Mouse (Mus musculus) E14TG2a.4 (cell line): ENCODE measurements around the gene Pcdh17.

Experiments used
- CTCF ChIP-seq: conservative IDR thresholded peaks from 2 replicates; pipeline ENCODE4 v1.5.1; 2014; ENCODE audit warnings: low read length
- NANOG ChIP-seq: IDR thresholded peaks from 2 replicates; pipeline ENCODE4 v1.6.1; 2014; ENCODE audit warnings: borderline replicate concordance, low read length, mixed read lengths

DNA sequence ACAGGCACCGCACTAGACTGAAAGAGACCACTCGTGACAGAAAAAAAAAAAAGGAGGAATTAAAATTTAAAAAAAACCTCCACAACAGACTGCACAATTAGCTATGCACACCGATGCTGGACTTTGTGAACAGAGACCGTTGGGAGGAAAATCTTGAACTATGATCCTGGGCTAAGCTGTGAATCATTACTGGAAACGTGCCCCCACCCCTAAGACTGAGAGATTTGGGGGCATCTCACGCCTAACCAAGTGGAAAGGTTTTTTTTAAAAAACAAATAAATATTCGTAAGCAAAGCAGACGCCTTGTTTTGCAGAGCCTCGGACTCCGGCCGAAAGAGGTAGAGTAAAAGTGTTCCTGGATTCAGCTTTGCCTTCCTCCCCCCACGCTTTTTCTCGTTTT lies 398 bp downstream of the Pcdh17 start:
- no peak for TF ChIP-seq CTCF
- no peak for TF ChIP-seq NANOG
